Mouse (Mus musculus) cerebellum, postnatal 25 days (tissue): ENCODE measurements around the gene Runx1.

ENCODE experiments used
- DNase-seq, 2 experiments: peaks; one replicate each; pipeline ENCODE4 v3.0.0; 2021; ENCODE audit warnings: mixed read lengths in 2 of 2

The Runx1 gene

GRCm38 (mm10) chr16:92552858-92553257 lies 273.1 kb downstream of the Runx1 start:
- DNase-seq: no peak

GRCm38 (mm10) chr16:92552106-92552382 lies 273.9 kb downstream of the Runx1 start:
- no peak for DNase-seq
